Mouse (Mus musculus): ENCODE measurements around the gene Mapkapk2.
A peak's percentile ranks its signal among the peaks of the same experiment; 100 is the strongest.

The Mapkapk2 gene

DNA sequence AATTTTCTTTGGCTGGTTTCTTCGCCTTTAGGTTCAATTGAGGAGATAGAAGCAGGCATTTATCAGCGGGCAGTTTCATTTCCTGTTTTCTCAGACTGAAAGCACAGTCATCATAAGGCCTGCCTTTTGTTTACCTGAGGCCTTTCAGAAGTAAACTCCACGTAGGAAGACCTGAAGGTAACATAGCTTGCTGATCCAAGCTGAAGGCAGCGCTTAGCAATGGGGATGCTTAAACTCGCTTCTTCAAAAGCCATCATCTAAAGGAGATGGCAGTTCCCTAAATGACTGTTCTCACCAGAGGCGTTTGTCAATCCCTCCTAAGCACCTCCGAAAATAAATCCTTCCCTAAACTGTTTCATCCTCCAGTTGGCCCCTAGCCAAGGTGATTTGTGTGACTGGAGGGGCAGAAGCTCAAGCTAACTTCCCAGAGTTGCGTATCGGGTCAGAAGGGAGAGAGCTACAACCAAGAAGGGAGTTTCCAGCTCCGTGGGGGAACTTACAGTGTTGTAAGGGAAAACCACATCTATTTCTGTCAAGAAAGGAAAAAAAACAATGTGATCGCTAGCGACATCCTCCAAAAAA is 13.0 kb upstream of the Mapkapk2 start:
- DNase-seq: no peak

GRCm38 (mm10) chr1:131107575-131108308 is 10.1 kb upstream of the Mapkapk2 start:
- DNase-seq: no peak

- no peak for DNase-seq
Observed at GRCm38 (mm10) chr1:131103776-131104424, 6.3 kb upstream of the Mapkapk2 start.

- DNase-seq: no peak
Observed at GRCm38 (mm10) chr1:131100808-131101207, 3.2 kb upstream of the Mapkapk2 start.

GRCm38 (mm10) chr1:131096803-131097699 is 575 bp downstream of the Mapkapk2 start:
- peak; percentile 62 for DNase-seq

DNA sequence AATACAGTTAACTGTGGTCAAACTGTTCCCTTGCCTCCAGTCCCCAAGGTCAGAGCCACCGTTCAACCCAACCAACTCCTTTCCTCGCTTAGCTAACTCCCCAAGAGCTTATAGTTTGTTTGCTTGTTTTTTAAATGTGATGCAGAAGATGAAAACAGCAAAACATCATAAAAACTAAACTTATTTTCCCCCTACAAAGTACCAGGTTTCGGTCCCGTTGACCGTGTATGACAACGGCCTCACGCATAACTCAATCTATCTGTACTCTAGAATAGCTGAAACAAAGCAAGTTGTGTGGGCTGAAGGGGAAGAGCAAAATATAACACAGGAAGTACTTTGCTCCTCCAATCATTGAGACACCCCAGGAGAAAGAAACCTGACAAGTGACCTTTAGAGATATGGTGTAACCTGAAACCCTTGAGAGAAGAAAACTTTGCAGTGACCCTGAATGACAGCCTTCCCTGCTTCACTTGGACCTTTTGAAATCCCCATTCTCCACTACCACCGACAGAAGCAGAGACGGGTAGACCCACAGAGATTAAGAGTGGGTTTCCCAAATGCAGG is 1.4 kb downstream of the Mapkapk2 start:
- DNase-seq: no peak

DNA sequence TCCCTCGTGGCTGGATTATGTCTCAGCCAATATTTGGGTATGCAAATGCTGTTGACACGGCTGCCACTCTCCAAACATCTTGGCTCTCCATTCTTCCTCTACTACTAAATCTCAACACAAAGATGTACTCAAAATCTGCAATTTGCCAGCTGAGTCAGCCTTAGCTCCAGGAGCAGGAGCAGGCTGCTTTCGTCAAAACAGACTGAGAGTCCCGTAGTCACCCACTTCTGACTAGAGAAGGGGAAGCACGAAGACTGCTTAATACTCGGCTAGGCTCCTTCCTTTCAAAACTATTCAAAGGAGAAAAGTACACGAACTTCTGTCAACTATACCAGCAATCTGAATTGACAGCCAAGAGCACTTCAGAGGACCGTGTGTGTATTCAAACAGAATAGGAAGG is 2.1 kb downstream of the Mapkapk2 start:
- DNase-seq: no peak

DNA sequence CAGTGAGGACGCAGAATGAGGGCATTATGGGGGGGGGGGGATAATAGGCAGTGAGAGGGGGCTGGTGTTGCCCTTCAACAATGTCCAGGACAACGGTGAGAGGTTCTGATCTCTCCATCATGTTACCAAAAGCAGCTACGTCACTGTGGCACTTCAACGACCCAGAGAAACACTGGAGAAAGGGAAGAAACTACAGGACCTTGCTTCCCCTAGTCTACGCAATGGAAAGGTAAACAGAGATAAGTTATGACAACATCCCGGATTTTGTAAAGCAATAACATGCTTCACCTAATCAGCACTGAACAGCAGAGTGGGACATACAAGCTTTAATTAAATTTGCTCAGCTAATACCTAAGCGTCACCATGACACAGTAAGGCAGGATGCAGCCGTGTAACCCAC is 3.7 kb downstream of the Mapkapk2 start:
- DNase-seq: no peak

DNA sequence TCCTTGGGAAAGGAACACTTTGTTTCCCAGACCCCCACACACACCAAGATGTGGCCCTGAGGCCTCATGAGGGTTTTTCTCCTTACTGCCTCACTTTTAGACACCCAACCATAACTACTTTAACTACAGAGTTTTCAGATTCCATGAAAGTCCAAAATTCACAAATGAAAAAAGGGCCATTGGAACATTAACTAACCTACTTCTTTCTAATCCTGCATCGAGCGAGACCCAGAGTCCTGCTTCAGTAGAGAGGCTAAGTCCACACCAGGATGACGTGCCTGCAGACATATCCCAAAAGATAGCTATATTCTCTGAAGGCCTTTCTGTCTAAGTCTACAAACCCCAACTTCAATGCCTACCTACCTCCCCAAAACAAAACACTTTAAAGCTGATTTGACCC is 4.8 kb downstream of the Mapkapk2 start:
- no peak for DNase-seq

DNA sequence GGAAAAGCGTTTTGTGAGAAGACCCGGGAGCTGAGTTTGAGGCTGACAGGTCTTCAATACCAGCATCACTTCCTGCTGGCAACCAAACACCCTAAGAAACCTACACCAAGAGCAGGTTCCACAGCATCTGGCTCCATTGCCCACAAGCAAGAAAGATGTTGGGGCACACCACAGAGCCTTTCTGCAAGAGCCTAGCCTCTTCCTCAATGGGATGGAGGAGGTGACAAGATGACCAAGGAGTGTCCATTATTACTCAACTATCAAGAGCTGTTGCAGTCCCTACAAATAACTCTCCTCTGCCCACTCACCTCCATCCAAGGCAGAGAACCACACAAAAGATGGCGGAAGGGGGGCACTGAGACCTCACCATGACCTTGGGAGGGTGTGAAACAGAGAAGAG is 5.5 kb downstream of the Mapkapk2 start:
- DNase-seq: no peak

DNA sequence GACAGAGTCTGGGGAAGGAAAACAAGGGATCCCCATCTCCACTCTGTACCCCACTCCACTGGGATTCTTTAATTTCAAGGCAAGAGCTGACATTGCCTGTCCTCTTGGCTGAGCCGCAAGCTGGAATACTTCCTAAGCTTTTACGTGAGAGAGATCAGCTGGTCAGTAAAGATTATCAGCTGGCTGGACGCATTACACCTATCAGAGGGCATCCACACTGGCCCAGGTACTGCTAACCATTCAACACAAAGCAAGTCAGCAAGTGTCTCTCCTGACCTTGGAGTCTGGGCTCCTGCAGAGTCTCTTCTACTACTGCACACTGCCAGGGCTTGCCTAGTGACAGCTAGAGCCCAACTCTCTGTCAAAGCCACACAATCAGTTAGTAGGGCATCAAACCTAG is 6.1 kb downstream of the Mapkapk2 start:
- no peak for DNase-seq

DNA sequence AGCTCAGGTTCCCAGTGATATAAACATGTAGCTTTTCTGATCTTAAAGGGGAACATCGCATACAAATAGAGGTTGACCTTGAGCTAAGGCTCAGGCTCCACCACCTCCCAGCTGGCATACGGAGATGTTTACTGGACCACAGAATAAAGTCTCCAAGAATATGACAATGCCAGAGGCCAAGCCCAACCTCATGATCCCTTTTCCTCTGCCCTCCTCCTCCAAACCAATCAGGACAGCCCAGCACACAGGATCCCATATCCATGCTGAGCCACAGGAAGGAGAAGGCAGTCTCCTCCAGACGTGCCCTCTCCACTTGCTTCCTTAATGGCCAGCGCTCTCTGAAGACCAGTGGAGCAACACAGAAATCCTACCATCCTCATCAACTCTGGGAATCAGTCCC is 6.7 kb downstream of the Mapkapk2 start:
- no peak for DNase-seq

- no peak for DNase-seq
Observed at GRCm38 (mm10) chr1:131090261-131090660, 7.4 kb downstream of the Mapkapk2 start.

DNA sequence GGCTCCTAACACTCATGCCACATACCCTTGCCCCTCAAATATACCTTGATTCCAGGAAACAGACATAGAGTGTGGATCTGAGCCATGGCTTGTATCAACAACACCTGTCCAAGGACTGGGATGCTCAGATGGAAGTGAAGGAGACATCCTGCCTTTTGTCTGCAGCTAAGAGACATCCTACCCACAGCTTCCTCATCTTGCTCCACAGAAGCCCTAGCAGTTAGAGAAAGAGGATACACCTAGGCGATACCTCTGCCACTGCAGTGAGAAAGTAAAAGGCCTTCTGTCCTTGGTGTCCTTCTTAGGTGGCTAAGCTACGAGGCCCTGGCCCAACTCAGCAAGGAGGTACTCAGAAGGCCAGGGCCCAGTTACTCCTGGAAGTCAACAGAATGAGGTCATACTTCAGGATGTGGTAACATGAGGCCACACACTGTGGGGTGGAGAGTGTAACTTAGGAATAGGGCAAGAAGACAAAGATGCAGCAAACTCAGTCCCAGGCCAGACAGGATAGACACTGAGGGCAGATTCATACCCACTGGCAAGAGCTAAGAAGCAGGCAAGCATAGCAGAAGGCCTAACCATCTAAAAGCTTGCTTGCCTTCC is 8.0 kb downstream of the Mapkapk2 start:
- no peak for DNase-seq

GRCm38 (mm10) chr1:131088547-131088946 is 9.1 kb downstream of the Mapkapk2 start:
- no peak for DNase-seq

GRCm38 (mm10) chr1:131086907-131087306 is 10.7 kb downstream of the Mapkapk2 start:
- no peak for DNase-seq

- DNase-seq: no peak
Observed at GRCm38 (mm10) chr1:131085957-131086739, 11.5 kb downstream of the Mapkapk2 start.

GRCm38 (mm10) chr1:131085272-131085671 is 12.4 kb downstream of the Mapkapk2 start:
- no peak for DNase-seq

- no peak for DNase-seq
Observed at GRCm38 (mm10) chr1:131084289-131084688, 13.3 kb downstream of the Mapkapk2 start.

DNA sequence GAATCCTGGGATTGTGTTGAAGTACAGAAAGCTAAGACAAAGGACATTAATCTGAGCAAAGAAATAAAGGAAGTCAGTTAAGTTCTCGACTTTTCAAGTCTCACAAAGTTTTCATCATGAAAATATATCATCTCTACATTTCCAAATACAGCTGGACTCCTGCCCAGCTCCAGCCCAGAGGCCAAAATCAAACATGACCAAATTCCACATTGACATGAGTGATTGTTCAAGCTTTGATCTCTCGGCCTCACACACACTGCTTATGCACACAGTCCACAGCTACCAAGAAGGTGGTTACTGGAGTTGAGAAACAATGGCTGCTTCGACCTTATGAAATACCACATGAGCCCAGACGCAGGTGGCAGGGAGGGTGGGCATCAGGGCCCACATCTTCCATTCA is 14.0 kb downstream of the Mapkapk2 start:
- DNase-seq: no peak

- DNase-seq: no peak
Observed at GRCm38 (mm10) chr1:131083122-131083521, 14.5 kb downstream of the Mapkapk2 start.

- peak; percentile 26 for DNase-seq
Observed at GRCm38 (mm10) chr1:131080686-131081085, 16.9 kb downstream of the Mapkapk2 start.
